Mouse (Mus musculus): ENCODE results near the gene Panx1. TPM values are rescaled to one million over a fixed set of nuclear protein-coding genes. Genes with fewer than 3 reads are reported as not detected.

The Panx1 gene
- polyA plus RNA-seq, 1 experiment from 2014 or later: 51.7 TPM

Other genes with a start within 250 kb of the Panx1 start
- gene Gpr83, start 185.3 kb downstream of the Panx1 start, polyA plus RNA-seq (2014; fragmentation: Nextera tagmentation; extraction: Ambion mirVana): 0.52 and 0.59 TPM in 2 replicates
- gene Izumo1r, start 141.5 kb downstream of the Panx1 start, polyA plus RNA-seq (2014; fragmentation: Nextera tagmentation; extraction: Ambion mirVana): not detected in 2 replicates
- gene Hephl1, start 66.6 kb upstream of the Panx1 start, polyA plus RNA-seq (2014; fragmentation: Nextera tagmentation; extraction: Ambion mirVana): 0.06 TPM in 1 of 2 replicates, not detected in the other
- 8.2 and 9.4 TPM in 2 replicates for gene Vstm5, start 193.6 kb upstream of the Panx1 start, polyA plus RNA-seq (2014; fragmentation: Nextera tagmentation; extraction: Ambion mirVana)
- 39.8 and 43.1 TPM in 2 replicates for gene Med17, start 234.5 kb upstream of the Panx1 start, polyA plus RNA-seq (2014; fragmentation: Nextera tagmentation; extraction: Ambion mirVana)